Mouse (Mus musculus) liver, embryonic 14.5 days (tissue): ENCODE measurements at regions not wholly inside any gene's neighbourhood (a gene's known extent, or its start where the extent isn't known, plus 50 kb on each side); places are given as distances from the start of the nearest gene placed in this dataset.

Source experiments
- CTCF ChIP-seq: IDR thresholded peaks from 2 replicates; pipeline ENCODE4 v1.5.1; 2016; ENCODE audit warnings: antibody characterized with exemption, low read depth, control low read depth
- EP300 ChIP-seq: IDR thresholded peaks from 2 replicates; pipeline ENCODE4 v1.6.1; 2016; ENCODE audit warnings: antibody characterized with exemption, low read depth

DNA sequence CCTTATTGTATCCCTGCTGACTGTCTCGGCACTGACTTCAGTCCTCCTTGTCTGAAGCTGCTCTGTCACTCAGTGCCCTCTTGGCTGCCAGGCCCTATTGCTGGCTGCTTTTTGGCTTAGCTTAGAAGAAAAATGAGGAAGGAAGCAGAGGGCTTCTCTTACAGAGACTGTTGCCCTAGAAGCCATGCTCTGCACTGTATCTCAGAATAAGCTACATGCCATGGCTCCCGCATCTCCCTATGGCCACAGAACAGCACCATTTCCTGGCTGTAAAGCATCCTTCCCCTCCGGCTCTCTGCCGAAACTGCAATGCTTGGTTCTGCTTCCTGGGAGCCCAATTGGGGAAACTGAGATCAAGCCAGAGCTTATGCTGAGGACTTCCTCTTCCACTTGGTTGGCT, 295.0 kb downstream of the 4933412E24Rik start:
- TF ChIP-seq EP300, result no peak
- no peak for TF ChIP-seq CTCF
